Mouse (Mus musculus) layer of hippocampus, adult 2 months (tissue): ENCODE data around the gene Dph5. TPM values are rescaled to one million over a fixed set of nuclear protein-coding genes. Genes with fewer than 3 reads are reported as not detected.

ENCODE experiments used
- DNase-seq, 2 experiments: peaks; one replicate each; pipeline ENCODE4 v3.0.0; 2022; ENCODE audit warnings: low spot score in 2 of 2
- H3K27ac ChIP-seq: fragments of 200-600 bp; 2 replicates; pipeline ENCODE4 v1.8.1; 2022
- H3K4me3 ChIP-seq: fragments of 200-600 bp; 2 replicates; pipeline ENCODE4 v1.8.1; 2022; ENCODE audit warnings: mild to moderate bottlenecking
- CTCF ChIP-seq: fragments of 200-600 bp; conservative IDR thresholded peaks from 2 replicates; pipeline ENCODE4 v1.8.1; 2022; ENCODE audit warnings: antibody characterized with exemption, mild to moderate bottlenecking, moderate library complexity
- total RNA-seq, 2 experiments: library from RNA; stranded (reverse); gene quantifications; 2 replicates each; pipeline ENCODE4 v1.2.3; 2021

Dph5 gene
- total RNA-seq, 2 experiments from 2014 or later = 13.1 to 16.2 TPM

DNA sequence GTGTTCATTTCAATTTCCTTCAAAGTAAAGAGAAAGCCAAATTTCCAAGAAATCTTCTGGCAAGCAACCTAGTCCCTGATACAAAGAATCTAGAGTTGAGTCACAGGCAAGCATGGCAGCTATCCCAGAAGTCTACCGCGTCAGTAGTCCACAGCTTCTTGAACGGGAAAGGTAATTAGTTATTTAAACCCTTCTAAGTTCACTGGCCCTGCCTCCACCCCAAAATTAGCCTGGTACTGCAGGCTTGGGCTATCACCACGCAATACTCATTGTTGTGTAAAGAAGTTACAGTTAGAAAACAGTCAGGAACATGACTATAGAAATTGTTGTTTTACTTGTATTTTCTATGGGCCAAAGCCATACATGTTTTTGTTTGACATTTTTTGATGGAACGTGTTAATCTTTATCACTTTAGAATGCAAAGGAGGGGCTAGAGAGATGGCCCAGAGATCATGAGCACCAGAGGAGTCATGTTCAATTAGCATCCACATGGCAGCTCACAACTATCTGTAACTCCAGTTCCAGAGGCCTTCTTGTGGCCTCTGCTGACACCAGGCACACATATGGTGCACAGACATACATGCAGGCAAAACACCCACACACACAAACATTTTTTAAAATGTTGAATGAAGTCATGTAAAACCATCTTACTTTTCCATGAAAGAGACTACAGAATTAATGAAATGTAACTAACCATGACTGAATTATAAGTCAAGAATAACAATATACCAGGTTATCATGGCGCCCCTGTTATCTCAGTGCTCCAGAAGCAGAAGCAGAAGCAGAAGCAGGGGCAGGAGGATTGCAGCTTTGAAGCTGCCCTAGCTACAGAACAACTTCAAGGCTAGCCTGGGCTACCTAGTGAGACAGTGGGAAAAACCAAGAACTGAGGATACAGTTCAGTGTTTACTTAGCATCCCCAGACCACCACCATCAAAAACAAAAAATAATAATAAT lies 62.6 kb downstream of the Dph5 start:
- peak in 1 of 2 experiments; percentile 18 for DNase-seq
- Histone ChIP-seq H3K4me3 (no peak overlapping the region), H3K27ac (0 out of 2 replicates have a peak overlapping the region, but pooled peaks have one; percentile 2)
- TF ChIP-seq CTCF = no peak

GRCm38 (mm10) chr3:115951221-115951620 lies 63.6 kb downstream of the Dph5 start:
- no peak for DNase-seq
- H3K4me3 ChIP-seq = no peak overlapping the region
- no peak for TF ChIP-seq CTCF
- peak overlapping the region; percentile 2; the same call in 1 of the 2 replicates for H3K27ac ChIP-seq

- Histone ChIP-seq H3K4me3 (no peak overlapping the region), H3K27ac (no peak overlapping the region)
- no peak for DNase-seq
- no peak for TF ChIP-seq CTCF
These were observed 64.7 kb downstream of the Dph5 start for GRCm38 (mm10) chr3:115952356-115952755.

GRCm38 (mm10) chr3:115953088-115953487 lies 65.5 kb downstream of the Dph5 start:
- no peak for TF ChIP-seq CTCF
- DNase-seq = no peak
- Histone ChIP-seq H3K4me3 (no peak overlapping the region), H3K27ac (no peak overlapping the region)

DNA sequence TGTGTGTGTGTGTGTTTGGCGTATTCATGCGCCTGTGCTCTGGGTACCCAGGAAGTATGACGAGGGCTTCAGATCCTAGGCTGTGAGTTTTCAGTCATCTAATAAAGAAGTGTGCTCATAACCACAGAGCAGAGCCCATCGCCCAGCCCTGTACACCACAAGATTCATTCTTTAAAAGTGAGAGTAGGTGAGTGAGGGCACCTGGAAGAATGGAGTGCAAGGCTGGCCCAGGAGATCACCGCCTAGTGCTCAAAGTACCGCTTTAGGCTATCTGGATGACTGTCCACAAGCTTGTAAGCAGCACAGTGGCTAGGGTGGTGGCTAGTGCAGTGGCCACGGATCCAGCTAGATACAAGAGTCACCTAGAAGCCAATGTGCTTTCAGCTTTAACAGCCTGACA lies 69.6 kb downstream of the Dph5 start:
- DNase-seq = no peak
- Histone ChIP-seq H3K4me3 (no peak overlapping the region), H3K27ac (no peak overlapping the region)
- no peak for TF ChIP-seq CTCF

GRCm38 (mm10) chr3:115961311-115962027 lies 73.8 kb downstream of the Dph5 start:
- H3K4me3 ChIP-seq = no peak overlapping the region
- DNase-seq = no peak
- no peak overlapping the region for H3K27ac ChIP-seq
- no peak for TF ChIP-seq CTCF

DNA sequence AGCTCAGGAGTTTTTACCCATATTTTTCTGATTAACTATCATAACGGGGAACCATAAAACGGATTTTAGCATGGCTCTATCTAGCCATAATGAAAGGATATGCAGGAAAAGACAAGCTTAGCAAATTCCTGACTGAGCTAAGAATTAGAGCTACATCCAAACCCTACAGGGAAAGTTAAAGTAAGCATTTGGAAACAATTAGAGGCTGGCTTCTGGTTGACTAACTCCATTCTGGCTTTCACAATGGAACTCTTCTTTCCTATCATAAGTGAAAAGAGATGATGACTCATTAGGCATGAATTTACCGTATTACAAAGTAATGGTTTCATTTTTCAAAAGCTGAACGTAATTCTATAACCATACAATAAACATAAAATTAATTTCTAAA lies 74.4 kb downstream of the Dph5 start:
- Histone ChIP-seq H3K4me3 (no peak overlapping the region), H3K27ac (no peak overlapping the region)
- TF ChIP-seq CTCF = no peak
- no peak for DNase-seq

- Histone ChIP-seq H3K4me3 (no peak overlapping the region), H3K27ac (no peak overlapping the region)
- TF ChIP-seq CTCF = no peak
- DNase-seq = no peak
These were observed 76.0 kb downstream of the Dph5 start for GRCm38 (mm10) chr3:115963597-115963996.

GRCm38 (mm10) chr3:115964071-115964470 lies 76.4 kb downstream of the Dph5 start:
- no peak for TF ChIP-seq CTCF
- no peak for DNase-seq
- Histone ChIP-seq H3K27ac (no peak overlapping the region), H3K4me3 (no peak overlapping the region)

DNA sequence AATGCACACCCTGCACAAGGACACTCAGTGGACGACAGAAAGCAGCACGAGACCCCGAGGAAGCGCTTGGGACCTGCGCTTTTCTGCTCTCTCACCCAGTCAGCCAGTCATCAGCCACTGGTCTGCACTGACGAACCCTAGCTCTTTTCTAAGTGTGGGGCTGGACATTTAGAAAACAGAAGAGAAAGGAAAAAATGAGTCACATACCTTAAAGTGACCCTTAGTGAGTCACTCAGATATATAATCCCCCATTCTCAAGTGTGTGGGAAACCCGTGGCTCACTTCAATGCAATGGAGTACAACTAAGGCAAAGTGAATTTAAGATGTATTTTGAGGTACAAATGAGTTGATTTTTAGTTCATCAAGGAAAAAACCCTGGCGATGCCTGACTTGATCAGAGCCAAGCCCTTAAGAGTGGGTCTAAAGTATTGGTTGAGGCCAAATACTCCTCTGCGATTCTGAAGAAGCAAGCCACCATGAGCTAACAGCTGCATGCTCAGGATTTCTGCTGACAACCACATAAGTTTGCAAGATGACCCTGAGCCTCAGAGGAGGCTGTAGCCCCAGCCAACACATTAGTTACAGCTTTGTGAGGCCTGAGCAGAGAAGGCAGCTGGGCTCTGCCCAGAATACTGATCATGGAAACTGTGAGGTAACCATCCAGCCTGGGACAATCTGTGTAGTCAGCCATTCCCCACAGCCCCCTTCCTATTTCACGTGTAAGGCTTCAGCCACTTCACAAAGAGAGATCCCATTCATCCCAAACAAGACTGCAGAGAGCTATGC lies 81.3 kb downstream of the Dph5 start:
- no peak for DNase-seq
- TF ChIP-seq CTCF = no peak
- Histone ChIP-seq H3K4me3 (no peak overlapping the region), H3K27ac (peak overlapping the region; percentile 32; the same call in 1 of the 2 replicates)

GRCm38 (mm10) chr3:115971045-115971785 lies 83.6 kb downstream of the Dph5 start:
- DNase-seq = no peak
- TF ChIP-seq CTCF = no peak
- Histone ChIP-seq H3K27ac (no peak overlapping the region), H3K4me3 (no peak overlapping the region)
